Mouse (Mus musculus): ENCODE results near the gene Nav2. TPM values are rescaled to one million over a fixed set of nuclear protein-coding genes. Genes with fewer than 3 reads are reported as not detected.

Nav2 gene
- total RNA-seq, 2 experiments from 2014 or later: 71.1 to 81.0 TPM

DNA sequence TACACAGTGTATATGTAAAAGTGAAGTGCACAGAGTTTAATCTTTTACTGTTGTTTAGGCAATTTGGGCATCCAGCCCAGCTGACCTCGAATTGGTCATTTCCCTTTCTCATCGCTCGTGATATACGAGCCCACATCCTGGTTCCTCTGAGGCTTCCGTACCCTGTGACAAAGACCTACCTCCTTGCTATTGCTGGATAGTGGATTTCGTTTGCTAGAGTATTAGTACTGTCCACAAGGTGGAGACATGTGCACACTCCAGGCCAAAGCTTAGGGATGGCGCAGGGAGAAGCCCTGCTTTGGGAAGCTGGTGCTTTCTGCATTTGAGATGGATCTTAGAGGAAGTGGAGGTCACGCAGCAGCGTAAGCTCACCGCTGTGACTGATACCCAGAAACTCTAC lies 559.3 kb downstream of the Nav2 start:
- peak in 1 of 2 experiments; percentile 32 for DNase-seq (ENCODE audit: low spot score in 2 of 2)

DNA sequence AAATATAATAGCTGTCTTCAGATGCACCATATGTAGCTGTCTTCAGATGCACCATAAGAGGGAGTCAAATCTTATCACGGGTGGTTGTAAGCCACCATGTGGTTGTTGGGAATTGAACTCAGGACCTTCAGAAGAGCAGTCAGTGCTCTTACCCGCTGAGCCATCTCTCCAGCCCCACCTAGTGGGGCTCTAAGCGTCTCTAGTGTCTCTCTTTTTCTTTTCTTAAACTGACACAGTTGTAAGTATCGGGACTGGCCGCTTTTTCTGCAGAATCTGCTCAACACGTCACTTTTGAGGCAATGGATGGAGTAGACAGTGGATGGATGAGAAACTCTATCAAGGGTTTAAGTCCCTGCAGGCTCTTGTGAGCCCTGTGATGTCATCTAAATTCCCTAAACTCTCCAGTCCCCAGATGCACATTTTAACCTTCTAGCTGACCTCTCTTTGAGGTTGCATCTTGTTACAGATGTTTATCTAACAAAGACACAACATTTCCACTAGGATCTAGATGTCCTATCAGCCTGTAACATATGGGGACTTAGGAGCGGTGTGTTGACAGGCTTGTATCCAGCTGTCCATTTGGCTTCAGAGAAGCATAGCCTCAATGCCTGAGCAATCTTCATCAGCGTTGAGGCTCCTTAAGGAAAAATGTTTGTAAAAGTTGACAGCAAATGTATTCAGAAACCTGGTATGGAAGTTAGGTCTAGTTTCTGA lies 560.1 kb downstream of the Nav2 start:
- no peak for DNase-seq (ENCODE audit: low spot score in 2 of 2)

DNA sequence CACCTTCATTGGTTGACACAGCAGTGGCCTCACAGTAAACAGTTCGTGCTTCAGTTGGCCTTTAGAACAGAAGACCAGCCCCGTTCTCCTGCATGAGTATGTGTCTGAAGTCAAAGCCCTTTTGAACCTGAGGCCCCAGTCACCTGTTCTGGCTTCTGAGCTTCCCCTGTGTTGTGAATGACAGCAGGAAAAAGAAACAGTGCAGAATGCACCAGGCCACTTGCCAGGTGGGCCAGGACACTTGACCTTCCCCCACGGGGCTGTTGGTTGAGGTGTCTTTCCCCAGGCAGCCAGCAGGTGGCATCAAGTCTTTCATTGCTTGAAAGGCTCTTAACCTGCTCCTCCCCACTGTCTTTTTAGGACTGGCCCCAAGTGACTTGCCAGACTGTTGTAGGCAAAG lies 562.8 kb downstream of the Nav2 start:
- peak in 1 of 2 experiments; percentile 73 for DNase-seq (ENCODE audit: low spot score in 2 of 2)

DNA sequence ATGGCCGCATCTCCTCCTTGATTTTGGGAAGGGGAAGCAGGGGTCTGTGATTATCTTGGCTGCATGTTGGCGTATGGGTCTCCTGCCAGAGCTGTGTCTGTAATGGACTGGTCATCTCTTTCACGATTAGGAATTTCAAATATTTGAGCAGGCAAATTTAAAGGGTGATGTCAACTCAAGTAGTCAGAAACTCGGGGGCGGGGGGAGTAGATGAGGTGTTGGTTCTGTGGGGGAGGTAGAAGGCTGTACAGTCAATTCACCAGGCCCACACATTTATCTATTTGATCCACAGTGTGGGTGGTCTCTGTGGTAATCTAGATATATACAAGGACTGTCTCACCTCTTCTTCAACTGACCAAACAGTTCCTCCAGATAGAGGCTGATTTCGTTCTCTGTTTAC lies 566.8 kb downstream of the Nav2 start:
- no peak for DNase-seq (ENCODE audit: low spot score in 2 of 2)

DNA sequence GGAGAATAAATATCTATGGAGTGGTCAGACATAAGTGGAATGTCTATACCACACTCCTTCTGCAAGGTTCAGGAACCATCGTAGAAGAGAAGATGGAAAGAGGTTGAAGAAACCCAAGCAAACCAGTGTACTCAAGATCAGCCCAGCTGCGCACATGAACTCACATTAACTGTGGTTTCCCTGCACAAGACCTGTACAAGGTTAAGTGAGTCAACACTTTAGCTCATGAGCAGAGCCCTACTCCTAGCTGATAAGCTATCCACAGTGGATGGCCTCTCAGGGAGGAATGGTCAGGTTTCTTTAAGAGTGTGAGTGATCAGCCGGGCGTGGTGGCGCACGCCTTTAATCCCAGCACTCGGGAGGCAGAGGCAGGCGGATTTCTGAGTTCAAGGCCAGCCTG lies 567.6 kb downstream of the Nav2 start:
- DNase-seq (ENCODE audit: low spot score in 2 of 2): no peak

DNA sequence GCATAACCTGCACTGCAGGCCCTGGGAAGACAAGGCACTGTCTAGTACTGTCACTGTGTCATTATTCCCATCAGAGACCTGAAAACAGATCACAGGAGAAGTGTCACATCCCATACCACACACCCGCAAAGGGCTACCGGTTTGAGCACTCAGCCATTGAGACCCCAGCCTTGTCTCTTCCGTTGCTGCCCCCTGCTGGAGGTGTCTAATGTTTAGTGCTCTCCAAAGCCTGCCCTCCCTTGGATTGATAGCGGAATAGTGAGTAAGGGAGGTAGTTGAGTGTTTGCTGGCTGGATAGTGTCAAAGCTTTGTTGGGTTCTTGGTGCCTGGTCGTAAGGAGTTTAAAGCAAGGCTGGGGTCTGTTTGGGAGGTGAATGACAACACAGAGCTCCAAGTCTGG lies 568.1 kb downstream of the Nav2 start:
- peak; percentile 60 to 65 for DNase-seq (ENCODE audit: low spot score in 2 of 2)

DNA sequence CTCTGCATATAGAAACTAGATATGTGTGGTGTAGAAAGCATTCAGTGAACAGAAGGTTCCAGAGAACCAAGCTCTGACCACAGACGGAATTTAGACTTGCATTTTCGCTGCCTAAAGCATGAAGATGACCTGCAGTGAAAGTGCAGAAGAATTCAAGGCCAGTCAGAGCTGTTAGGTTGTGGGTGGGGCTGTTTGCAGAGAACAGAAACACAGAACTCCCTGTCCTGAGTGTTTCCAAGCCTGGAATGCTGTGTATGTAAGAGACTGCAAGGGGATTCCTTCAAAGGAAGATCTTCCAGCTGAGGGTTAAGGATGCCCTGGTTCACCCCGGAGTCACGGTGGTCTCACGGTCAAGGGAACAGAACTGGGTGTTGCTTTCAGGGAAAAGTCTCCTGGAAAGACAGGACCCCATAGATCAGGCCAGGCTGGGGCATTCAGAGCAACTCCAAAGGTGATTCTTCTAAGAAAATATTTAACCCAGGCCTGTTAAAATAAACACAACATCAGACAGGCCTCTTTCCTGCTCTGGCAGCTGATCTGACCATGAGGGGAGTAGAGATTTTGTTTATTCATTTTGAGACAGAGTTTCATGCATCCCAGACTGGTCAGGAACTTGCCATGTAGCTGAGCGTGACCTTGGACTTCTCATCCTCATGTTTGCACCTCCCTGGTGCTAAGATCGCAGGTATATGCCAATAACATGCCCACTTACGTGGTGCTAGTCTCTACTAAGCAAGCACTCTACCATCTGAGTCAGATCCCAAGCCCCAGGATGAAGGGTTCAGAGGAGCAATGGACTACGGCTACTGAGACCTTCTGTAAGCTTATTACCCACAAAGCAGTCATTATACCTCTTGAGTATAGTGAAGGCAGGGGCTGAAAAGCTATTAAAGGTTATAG lies 568.8 kb downstream of the Nav2 start:
- no peak for DNase-seq (ENCODE audit: low spot score in 2 of 2)

DNA sequence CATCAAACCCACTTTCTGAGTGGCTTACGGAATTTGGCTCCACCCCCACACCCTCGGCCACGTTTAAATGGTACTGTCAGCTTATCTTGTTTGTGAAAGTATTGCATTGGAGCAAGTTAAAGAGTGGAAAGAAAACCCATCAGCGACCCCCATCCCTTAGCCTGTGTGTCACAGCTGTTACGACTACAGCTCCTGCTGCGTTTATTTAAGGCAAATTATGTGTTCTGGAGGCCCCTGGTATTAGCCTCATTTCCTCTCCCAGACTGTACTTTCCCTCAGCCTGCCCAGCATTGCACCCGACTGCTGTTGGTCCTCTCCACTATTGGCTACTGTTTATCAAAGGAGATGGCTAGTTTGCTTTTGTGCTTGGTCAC lies 569.4 kb downstream of the Nav2 start:
- no peak for DNase-seq (ENCODE audit: low spot score in 2 of 2)

DNA sequence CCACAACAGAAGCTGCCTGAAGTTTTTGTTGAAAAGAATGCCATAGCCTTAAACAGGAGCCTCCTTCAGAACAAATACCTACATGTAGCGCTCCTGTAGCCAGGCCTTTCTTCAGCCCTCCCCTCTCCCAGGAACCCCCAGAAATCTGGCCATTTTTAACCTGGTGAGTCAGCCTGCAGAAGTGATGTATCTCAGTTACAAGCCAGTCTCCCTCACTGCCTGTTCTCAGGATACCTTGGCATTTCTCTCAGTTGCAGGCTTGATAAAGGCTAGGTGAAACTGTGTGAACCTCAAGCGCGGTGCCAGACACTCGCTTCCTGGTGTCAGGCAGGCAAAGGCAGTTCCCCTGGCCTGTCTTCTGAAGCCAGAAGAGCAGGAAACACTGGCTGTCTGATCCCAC lies 570.4 kb downstream of the Nav2 start:
- no peak for DNase-seq (ENCODE audit: low spot score in 2 of 2)

DNA sequence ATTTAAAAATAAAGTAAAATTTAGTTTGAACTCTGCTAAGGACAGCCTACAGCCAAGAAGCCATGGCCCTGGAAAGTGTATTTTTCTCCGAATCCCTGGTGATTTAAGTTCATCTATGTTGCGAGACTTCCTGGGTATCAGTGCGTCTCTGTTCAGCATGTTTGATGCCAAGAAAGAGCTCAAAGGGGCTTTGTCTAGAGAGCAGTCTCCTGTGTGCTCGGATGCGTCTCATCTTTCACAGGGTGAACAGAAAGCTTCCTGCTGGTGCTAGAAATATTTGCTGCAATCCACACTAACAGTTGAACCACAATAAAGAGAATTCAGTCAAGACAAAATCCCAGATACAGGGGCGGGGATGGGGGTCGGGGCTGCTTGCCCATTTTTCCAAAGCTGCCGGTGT lies 572.4 kb downstream of the Nav2 start:
- DNase-seq (ENCODE audit: low spot score in 2 of 2): no peak

DNA sequence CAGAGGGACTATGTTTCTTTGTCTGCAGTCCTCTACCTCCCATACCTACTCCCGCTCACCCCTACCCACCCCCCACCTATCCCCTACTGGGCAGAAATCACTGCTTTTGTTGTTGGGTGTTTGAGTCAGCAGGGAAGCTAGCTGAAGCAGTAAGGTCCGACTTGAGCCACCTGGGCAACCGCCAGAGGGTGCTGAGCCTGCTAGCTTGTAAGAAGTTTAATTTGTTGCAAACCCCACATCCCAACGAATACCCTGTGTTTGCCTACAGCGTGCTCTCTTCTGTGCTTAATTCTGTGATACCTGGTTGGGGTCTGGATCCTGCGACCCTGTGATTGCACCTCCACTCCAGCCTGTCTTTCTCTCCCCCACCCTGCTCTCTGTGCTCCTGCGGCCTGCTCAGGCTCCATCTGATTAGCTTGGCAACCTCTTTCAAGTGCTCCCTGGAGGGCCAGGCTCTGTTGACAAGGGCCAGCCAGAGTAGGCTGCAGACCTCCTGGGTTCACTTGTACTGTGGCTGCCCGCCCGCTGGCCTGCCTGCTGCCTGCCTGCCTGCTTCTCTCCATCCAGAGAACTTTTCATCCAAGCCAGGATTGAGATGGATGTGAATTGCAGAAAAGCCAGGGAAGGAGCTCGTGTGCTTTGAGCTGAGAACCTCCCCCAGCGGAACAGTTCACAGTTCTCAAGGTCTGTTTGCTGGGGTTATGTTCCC lies 575.7 kb downstream of the Nav2 start:
- no peak for DNase-seq (ENCODE audit: low spot score in 2 of 2)

DNA sequence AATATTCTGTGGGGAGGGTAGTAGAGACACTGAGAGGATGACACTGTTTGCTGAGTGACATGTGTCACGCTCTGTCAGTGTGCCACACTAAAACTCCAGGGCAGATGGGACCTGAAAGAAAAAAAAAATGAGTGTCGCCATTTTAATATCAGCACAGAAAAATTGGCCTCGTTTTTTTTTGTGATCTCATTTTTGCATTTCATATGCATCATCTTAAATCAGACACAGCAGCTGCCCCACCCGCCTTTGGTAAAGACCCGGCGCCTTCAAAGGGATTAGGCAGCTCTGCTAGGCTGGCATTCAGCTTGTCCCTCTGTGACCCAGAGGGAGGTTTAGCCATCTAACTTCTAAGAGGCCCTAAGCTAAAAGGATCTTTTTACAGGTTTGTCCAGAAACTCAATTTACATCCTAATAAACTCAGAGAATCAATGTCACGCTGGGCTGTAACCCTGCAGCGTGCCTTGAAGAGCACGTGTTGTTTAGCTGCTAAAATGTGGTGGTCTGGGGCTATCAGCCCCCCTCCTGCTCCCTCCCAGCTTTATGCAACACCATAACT lies 576.9 kb downstream of the Nav2 start:
- DNase-seq (ENCODE audit: low spot score in 2 of 2): no peak

DNA sequence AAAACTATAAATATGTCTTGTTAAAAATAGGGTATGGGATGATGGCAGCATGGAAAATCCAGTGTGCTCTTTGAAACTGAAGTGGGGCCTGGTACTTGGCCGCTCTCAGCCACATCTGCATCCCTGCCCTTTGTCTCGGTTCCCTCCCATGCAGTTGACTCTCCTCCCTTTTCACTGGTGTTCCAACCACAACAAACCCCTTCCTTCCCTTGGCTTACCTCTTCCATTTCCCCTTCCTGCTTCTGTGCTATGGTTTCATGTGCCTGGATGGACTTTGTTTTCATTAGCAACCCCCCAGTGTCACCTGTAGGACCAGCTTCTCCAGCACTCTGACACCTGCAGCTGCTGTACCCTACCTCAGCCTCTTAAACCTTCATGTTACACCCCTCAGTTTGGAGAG lies 578.8 kb downstream of the Nav2 start:
- DNase-seq (ENCODE audit: low spot score in 2 of 2): no peak

DNA sequence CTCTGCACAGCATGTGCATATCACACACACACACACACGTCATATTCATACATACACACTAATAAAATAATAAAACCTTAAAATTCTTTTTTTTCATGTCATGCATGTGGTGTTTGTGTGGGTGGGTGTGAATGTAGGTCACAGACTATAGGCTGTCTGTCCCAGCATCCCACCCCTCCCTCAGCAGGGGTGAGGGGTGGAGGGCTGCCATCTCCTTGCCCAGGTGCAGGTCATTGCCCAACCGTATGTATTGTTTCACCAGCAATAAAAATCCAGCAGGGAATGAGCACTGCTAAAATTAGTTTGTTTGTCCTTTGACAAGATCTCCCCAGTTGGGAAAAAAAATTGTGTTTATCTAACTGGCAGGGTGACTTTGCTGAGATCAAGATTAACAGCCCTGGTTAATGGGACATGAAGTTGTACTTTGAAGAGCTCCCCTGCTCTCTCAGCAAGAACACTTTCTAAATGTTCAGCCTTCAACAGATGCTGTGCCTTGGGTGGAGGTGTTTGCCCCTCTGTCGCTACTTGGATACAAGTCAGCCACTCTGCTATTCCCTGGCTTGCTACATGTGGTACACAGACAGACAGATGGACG lies 580.1 kb downstream of the Nav2 start:
- no peak for DNase-seq (ENCODE audit: low spot score in 2 of 2)

DNA sequence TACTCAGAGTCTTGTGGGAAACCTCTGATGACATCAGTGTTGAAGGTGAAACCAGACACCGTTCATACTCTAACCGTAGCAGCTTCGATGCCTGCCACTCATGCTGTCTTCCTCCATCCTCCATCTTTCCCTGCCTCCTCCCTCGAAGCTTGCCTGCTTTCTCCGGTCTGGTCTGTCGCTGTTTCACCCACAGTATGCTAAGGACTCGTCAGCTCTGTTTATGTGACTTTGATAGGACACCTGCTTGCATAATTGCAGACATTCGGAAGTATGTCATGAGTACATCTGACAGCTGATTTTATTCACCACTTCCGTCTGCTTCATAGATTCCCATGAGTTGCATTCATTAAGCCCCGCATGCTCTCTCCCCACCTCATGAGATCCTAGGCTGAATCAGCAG lies 582.3 kb downstream of the Nav2 start:
- no peak for DNase-seq (ENCODE audit: low spot score in 2 of 2)

DNA sequence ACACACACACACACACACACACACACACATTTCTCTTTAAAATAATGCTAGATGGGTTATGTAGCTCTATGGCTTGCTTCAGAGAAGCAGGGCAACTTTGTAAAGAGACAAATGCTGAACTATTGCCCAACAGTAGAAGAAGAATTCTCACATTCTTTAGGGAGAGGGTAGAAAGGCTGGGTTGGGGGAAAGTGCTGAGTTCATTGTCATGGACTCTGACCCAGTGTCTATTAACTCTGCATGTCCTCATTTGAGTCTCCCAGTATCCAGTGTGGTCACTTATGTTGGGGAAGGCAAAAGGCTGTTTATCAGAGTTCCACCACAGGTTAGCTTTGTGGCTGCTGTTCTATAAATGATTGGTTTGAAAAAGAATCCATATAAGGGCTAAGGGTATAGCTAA lies 584.1 kb downstream of the Nav2 start:
- no peak for DNase-seq (ENCODE audit: low spot score in 2 of 2)

DNA sequence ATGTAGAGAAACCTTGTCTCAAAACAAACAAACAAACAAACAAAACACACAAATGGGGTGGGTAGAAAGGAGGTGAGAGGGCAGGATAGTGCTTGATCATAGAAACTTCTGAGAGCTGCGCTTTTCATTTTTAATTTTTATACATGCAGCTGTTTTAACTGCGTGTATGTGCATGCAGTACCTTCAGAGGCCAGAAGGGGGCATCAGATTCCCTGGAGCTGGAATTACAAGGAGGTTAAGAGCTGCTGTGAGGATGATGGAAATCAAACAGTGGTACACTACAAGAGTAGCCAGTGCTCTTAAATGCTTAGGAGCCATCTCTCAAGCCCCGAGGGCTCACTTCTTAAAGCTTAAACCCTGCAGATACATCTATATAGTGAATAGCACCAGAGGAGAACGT lies 584.7 kb downstream of the Nav2 start:
- no peak for DNase-seq (ENCODE audit: low spot score in 2 of 2)

DNA sequence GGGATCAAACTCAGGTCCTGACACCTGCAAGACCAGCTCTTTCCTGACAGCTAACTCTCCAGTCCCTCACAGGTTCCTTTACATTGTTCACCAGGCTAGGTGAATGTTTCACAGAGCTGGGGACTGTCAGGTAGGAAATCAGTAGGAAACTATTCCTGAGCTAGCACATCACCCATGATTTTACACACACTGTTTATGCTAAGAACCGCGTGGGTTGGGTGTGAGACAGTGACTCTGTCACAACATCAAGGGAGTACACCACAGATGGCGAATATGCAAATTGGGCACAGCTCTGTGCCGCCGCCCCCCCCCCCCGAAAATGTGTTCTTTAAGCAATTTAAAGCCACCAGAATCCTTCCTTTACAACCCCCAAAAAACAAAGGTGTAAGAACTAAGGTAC lies 586.1 kb downstream of the Nav2 start:
- DNase-seq (ENCODE audit: low spot score in 2 of 2): peak; percentile 78 to 79

DNA sequence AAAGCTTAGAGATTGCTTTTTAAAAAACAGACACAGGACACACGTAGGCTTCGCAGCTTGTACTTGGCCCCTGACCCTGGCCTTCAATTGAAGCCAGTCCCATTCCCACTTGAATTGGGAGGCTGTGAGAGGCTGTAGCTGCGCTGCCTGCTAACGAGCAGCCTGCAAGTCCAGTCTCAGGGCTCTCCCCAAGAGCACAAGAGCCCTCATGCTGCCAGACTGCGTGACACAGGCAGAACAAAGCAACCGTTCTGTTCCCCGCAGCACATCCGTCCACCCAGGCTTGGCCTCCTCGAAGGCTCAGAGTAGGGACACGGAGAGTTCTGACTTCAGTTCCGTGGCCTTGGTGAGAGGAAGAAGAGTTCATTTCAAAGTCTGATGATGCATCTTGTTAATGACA lies 587.6 kb downstream of the Nav2 start:
- DNase-seq (ENCODE audit: low spot score in 2 of 2): no peak

DNA sequence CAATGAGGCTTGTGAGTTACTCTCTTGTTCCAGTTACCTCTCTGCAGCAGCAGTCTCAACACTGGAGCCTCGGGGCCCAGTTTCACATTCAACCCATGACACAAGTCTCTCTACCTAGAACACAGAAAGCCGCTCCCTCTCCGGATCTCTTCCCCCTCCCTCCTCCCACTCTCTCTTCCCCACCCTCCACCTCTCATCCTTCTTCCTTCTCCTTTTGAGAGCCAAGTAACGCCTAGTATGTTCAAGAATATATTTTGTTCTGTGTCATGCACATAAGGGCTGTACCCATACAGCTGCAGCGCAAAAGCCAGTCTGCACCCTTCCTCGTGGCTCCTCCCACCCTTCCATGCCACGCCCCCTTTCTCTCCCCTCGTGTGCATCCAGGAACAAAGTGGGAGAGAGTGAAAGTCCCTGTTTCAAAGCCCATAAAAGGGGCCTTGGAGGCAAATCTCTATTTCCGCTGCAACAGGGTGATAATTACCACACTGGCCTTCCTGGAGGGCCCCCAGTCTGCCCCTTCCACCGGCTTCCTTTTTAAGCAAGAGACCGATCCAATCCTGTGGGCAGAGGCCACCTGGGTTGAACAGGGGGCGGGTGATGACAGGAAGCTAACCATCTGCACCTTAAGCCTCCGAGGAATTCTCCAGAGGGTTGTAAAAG lies 588.4 kb downstream of the Nav2 start:
- DNase-seq (ENCODE audit: low spot score in 2 of 2): peak; percentile 41 to 57

DNA sequence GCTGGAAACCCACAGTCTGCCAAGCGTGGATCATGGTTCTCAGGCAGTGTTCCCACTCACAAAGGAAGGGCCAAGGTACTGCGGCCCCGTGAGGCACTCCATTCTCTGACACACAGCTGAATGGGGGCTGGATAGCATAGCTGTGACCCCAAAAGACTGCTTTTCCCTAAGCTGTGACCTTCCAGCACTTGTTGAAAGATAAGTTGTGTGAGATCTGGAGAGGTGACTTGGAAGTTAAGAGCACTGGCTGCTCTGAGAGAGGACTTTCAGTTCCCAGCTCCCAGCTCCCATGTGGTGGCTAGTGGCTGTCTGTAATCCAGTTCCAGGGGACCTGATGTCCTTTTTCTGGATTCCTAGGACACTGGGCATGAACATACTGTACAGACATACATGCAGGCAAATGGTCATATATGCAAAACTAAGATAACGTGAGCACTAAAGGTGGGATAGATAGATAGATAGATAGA lies 588.9 kb downstream of the Nav2 start:
- no peak for DNase-seq (ENCODE audit: low spot score in 2 of 2)

Data from left cerebral cortex, adult 18-20 months (tissue).